Mouse (Mus musculus): ENCODE results near the gene Amigo2. TPM values are rescaled to one million over a fixed set of nuclear protein-coding genes. Genes with fewer than 3 reads are reported as not detected.
A peak's percentile ranks its signal among the peaks of the same experiment; 100 is the strongest.
"Not testable (repeated sequence)": the region's sequence is repeated elsewhere in the genome, so short reads cannot be mapped to it uniquely, and the experiment has no call there.

The Amigo2 gene
- polyA plus RNA-seq, 1 experiment from 2014 or later = 11.2 TPM

DNA sequence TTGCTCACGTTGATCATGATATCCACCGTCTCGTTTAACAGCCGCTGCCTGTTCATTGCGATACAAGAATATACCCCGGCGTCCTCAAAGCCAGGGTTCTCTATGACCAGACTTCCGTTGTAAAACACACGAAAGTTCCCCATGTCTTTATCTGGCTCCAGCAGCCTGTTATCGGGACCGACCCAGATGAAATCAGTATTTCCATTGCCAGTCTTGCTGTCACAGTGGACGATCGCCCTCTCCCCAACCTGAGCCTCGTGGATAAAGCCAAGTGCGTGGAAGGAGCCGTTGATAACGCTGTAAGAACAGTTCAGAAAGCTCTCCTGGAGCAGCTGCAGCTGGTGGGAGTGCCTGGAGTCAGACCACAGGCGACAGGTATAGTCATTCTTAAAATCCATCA lies 1.7 kb downstream of the Amigo2 start:
- Histone ChIP-seq H3K4me2 (0 out of 2 replicates have a peak overlapping the region, but pooled peaks have one; percentile 67), H3K36me3 (no peaks in the 10 kb centered on the region), H3K27ac (replicated peaks) (no peak overlapping the region), H3K9me3 (no peaks in the 10 kb centered on the region), H3K27me3 (0 out of 2 replicates have a peak, but pooled peaks cover 3% of the 10 kb centered on the region), H3K9ac (no peak overlapping the region), H3K4me3 (no peak overlapping the region), H3K4me1 (replicated peaks) (peaks cover 28% of the 10 kb centered on the region)
- 86% methylated on average over 18 of the region's 18 CpGs for WGBS
- ATAC-seq (ENCODE audit: low FRiP score, low read depth) = no peak

DNA sequence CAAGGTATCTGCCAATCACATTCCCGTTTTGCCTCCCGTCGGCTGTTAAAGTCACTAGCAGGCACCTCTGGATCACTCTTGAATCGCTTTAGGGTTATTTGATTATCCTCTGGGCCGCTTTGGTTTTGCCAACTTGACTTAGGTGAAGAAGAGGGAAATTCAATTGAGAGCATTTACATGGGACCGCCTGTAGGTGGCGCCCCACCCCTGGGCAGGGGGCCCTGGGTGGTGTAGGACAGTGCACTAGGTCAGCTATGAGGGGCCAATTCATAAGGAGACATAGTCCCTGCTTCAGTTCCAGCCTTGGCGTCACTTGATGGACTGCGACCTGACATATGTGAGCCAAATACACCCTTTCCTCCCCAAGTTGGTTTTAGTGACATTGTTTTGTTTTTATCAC lies 10.1 kb downstream of the Amigo2 start:
- no peak for ATAC-seq (ENCODE audit: low FRiP score, low read depth)
- 52% methylated on average over 9 of the region's 9 CpGs for WGBS
- Histone ChIP-seq H3K4me2 (no peak overlapping the region), H3K4me3 (no peak overlapping the region), H3K4me1 (replicated peaks) (no peaks in the 10 kb centered on the region), H3K9me3 (peaks cover 4% of the 10 kb centered on the region; the same call in 1 of the 2 replicates), H3K27ac (replicated peaks) (no peak overlapping the region), H3K27me3 (no peaks in the 10 kb centered on the region), H3K9ac (no peak overlapping the region), H3K36me3 (no peaks in the 10 kb centered on the region)

DNA sequence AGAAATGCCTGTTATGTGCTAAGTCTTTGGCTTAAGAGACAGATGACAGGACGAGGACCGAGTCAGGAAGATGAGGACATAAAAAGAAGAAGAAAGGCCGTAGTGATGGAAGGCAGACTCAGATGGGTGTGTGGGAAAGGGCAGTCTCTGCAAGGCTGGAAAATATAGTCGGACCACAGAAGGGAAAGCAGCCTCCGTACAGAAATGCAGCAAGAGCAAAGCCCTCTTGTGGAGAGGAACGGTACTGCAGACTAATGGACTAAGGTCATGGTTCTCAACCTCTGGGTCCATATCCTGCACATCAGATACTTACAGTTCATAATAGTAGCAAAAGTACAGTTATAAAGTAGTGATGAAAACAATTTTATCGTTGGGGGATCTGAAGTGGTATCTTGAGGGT lies 11.9 kb downstream of the Amigo2 start:
- WGBS = 30% methylated on average over 7 of the region's 7 CpGs
- Histone ChIP-seq H3K4me3 (no peak overlapping the region), H3K4me1 (replicated peaks) (no peaks in the 10 kb centered on the region), H3K27ac (replicated peaks) (no peak overlapping the region), H3K9ac (no peak overlapping the region), H3K4me2 (no peak overlapping the region), H3K9me3 (peaks cover 4% of the 10 kb centered on the region; the same call in 1 of the 2 replicates), H3K36me3 (no peaks in the 10 kb centered on the region), H3K27me3 (no peaks in the 10 kb centered on the region)
- no peak for ATAC-seq (ENCODE audit: low FRiP score, low read depth)

DNA sequence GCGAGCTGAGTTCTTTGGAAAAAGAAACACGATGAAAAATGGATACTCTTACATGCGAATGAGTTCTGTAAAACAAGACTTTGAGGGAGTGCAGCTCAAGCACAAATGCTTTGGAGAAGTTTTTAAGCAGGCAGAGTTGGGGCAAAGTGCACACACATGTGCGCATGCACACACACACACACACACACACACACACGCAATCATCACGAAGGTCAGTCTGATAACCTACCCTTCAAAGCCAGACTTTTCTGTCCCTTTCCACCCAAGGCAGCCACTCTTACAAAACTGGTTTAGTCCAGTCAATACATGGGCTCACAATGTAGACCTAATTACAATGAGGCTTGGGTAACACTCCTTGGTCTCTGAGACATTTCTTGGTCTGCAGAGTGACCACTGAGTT lies 13.0 kb downstream of the Amigo2 start:
- H3K27me3 ChIP-seq = no peaks in the 10 kb centered on the region
- H3K4me3 ChIP-seq = no peak overlapping the region
- no peak for ATAC-seq (ENCODE audit: low FRiP score, low read depth)
- peaks cover 4% of the 10 kb centered on the region; the same call in 1 of the 2 replicates for H3K9me3 ChIP-seq
- H3K4me2 ChIP-seq = no peak overlapping the region
- H3K4me1 ChIP-seq (replicated peaks) = no peaks in the 10 kb centered on the region
- H3K9ac ChIP-seq = no peak overlapping the region
- no peaks in the 10 kb centered on the region for H3K36me3 ChIP-seq
- H3K27ac ChIP-seq (replicated peaks) = no peak overlapping the region
- WGBS = 92% methylated on average over 6 of the region's 6 CpGs

DNA sequence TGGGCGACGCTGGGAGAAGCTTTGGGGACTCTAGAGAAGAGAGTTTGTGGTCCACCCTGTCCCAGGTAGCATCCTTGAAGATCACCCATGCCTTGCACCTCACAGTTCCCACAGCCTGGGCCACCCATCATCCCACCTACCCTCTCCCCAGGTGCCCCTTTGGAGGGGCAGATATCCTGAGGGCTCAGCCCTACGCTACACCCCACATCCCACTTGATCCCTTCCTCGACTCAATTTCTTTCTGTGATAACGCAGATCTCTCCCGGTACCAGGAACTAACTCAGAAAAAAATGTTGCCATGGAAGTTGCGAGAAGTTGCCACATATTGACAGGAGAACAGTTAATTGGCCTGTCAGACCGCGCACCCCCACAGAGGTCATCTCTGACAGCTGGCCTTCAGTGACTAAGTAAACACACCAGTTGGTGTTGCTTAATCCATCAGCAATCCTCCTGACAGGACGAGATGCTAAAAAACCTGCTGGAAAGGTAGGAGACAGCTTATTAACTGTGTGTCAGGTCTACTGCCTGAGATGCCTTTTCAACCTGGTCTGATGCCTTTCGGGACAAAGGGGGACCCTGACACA lies 17.5 kb downstream of the Amigo2 start:
- no peak for ATAC-seq (ENCODE audit: low FRiP score, low read depth)

DNA sequence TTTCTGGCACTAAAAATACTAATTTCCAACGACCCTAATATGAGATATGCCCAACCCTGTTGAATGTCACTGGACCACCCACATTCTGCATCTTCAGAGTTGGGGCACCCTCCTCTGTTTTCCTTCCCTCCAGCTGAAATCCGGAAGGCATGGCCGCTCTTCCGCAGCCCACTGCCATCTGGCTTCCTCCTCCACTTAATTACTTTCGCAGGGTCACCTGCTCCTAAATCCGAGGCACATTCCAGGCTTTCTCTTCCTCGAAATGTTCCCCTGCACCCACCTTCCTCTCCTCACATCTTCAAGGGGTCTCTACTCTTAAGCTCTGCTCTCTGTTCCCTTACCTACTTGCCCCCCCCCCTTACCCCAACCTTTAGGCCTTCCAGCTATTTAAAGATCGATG lies 23.1 kb downstream of the Amigo2 start:
- no peak for ATAC-seq (ENCODE audit: low FRiP score, low read depth)
- Histone ChIP-seq H3K4me1 (replicated peaks) (no peaks in the 10 kb centered on the region), H3K9ac (no peak overlapping the region), H3K27me3 (no peaks in the 10 kb centered on the region), H3K27ac (replicated peaks) (no peak overlapping the region), H3K9me3 (no peaks in the 10 kb centered on the region), H3K36me3 (no peaks in the 10 kb centered on the region), H3K4me2 (no peak overlapping the region), H3K4me3 (no peak overlapping the region)
- 74% methylated on average over 8 of the region's 8 CpGs for WGBS

More for the DNA sequence above, 17.5 kb downstream of the Amigo2 start:
- 86% methylated on average over 11 of the region's 11 CpGs for WGBS
- H3K36me3 ChIP-seq = no peaks in the 10 kb centered on the region
- H3K4me2 ChIP-seq = no peak overlapping the region
- H3K9me3 ChIP-seq = peaks cover 4% of the 10 kb centered on the region; the same call in 1 of the 2 replicates
- no peaks in the 10 kb centered on the region for H3K4me1 ChIP-seq (replicated peaks)
- H3K27ac ChIP-seq (replicated peaks) = no peak overlapping the region
- H3K27me3 ChIP-seq = no peaks in the 10 kb centered on the region
- H3K4me3 ChIP-seq = no peak overlapping the region
- no peak overlapping the region for H3K9ac ChIP-seq

DNA sequence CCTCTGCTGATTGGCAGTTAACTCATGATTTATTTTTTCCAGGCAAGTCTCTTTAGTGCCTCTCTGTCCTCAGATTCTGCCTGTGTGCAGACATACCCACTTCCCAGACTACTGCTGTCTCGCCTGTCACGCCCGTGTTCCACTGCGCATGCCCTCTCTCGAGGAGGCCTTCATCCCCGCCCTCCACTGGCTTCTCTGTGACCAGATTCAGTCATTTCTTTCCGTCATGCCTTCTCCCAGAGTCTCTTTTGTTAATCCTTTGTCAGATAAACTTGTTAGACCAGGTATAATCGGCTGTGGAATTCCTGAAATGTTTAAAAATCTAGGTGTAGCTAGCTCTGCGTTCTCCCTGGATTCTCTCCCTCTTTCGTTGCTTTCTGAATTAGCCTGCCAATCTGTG lies 23.7 kb downstream of the Amigo2 start:
- Histone ChIP-seq H3K9me3 (no peaks in the 10 kb centered on the region), H3K27ac (replicated peaks) (no peak overlapping the region), H3K9ac (no peak overlapping the region), H3K36me3 (no peaks in the 10 kb centered on the region), H3K4me3 (no peak overlapping the region), H3K4me1 (replicated peaks) (no peaks in the 10 kb centered on the region), H3K4me2 (no peak overlapping the region), H3K27me3 (no peaks in the 10 kb centered on the region)
- WGBS = 91% methylated on average over 10 of the region's 10 CpGs
- ATAC-seq (ENCODE audit: low FRiP score, low read depth) = no peak

DNA sequence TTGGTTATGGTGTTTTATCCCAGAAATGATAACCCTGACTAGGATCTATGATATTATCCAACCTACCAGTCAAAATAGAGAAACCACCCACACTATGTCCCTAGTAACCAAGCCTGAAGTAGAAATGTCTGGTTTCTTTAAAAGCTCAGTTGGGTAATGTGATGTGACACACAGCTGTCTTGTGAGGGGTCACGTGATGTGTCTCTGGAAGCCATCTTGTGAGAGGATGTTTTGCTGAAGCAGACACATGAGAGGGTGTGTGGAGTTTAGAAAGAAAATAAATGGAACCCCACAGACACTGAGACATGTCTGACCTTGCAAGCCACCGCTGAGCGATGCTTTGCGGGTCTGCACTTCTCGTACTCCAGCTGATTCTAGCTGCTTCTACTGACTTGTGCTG lies 30.2 kb downstream of the Amigo2 start:
- no peaks in the 10 kb centered on the region for H3K36me3 ChIP-seq
- H3K27me3 ChIP-seq = no peaks in the 10 kb centered on the region
- no peak for ATAC-seq (ENCODE audit: low FRiP score, low read depth)
- no peaks in the 10 kb centered on the region for H3K9me3 ChIP-seq
- no peak overlapping the region for H3K4me3 ChIP-seq
- no peak overlapping the region for H3K4me2 ChIP-seq
- 90% methylated on average over 5 of the region's 5 CpGs for WGBS
- H3K4me1 ChIP-seq (replicated peaks) = no peaks in the 10 kb centered on the region
- no peak overlapping the region for H3K9ac ChIP-seq
- H3K27ac ChIP-seq (replicated peaks) = no peak overlapping the region

DNA sequence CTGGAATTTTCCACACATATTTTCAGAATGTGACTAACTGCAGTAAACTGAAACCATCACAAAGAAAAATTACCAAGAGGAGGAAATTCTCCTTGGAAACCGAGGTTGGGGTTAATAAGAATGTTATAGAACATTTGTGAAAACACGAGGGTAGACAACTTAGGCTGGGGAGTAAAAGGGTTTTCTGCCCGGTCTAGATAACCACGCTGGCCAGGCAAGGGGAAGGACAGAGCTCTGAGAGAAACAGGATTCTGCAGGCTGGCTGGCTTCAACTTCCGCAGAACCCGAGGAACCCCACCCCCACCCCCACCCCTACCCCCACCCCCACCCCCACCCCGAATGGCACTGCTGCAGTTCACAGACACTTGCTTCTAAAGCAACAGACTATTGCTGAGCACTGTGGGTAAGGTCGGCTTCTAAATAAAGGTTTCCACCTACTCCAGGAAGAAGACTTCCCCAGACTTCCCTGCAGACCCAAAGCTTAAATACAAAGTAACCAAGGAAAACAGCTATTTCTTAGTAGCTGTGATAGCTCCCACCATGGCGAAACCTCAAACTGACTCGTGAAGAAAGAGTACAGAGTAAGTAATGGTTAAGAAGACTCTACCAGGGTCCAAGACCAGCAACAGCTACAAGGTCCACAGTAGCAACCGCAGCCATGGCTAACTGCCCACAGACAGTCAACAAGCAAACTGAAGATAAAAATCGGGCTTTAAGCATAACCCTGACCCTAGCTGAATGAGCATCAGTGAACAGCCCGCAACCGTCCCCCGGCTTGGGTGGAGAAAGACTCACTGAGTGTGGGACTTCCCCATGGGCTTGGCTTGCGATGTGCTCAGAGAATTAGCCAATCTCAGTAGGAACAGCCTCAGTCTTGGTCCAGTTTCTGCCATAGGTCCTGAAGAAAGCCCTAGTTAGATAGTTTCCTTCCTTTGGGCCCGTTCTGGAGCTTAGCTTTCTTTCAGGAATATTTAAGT lies 34.3 kb downstream of the Amigo2 start:
- Histone ChIP-seq H3K9ac (no peak overlapping the region), H3K9me3 (no peaks in the 10 kb centered on the region), H3K4me2 (no peak overlapping the region), H3K4me1 (replicated peaks) (no peaks in the 10 kb centered on the region), H3K27ac (replicated peaks) (no peak overlapping the region), H3K4me3 (no peak overlapping the region), H3K27me3 (no peaks in the 10 kb centered on the region), H3K36me3 (no peaks in the 10 kb centered on the region)
- 85% methylated on average over 17 of the region's 17 CpGs for WGBS
- no peak for ATAC-seq (ENCODE audit: low FRiP score, low read depth)

DNA sequence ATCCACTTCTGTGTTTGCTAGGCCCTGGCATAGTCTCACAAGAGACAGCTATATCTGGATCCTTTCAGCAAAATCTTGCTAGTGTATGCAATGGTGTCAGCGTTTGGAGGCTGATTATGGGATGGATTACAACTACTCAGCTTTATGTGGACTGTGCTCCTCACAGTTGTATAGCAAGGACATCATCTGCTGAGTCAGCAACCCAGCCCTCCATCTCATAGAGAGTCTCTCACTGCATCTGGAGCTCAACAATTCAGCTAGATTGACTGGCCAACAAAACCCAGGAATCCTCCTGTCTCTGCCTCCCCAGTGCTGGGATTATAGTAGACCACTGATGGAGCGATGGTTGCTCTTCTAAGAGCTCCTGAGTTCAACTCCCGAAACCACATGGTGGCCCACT lies 37.3 kb downstream of the Amigo2 start:
- 84% methylated on average over 3 of the region's 3 CpGs for WGBS
- H3K9me3 ChIP-seq; ATAC-seq (ENCODE audit: low FRiP score, low read depth): not testable (repeated sequence)

DNA sequence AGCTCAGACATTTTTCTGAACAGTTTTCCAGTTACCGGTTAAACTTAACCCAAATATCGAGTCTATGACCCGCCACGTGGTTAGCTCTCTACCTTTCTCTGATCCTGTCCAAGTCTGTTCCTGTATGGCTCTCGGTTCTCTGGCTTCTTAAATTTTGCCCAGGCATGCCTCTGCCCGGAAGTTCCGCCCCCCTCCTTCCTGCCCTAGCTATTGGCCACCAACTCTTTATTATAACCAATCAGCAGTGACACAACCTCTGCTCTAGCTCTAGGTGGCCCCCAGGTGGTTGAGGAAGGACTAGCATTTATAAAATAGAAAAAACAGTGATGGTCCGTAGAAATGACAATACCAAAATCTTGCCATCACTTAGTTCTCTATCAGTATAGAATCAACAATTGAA lies 40.6 kb downstream of the Amigo2 start:
- WGBS = 98% methylated on average over 8 of the region's 8 CpGs
- H3K4me3 ChIP-seq = no peak overlapping the region
- no peak for ATAC-seq (ENCODE audit: low FRiP score, low read depth)

More for the DNA sequence above, 37.3 kb downstream of the Amigo2 start:
- H3K4me2 ChIP-seq; H3K9ac ChIP-seq; H3K27ac ChIP-seq (replicated peaks); H3K4me1 ChIP-seq (replicated peaks); H3K36me3 ChIP-seq; H3K27me3 ChIP-seq; H3K4me3 ChIP-seq: not testable (repeated sequence)

DNA sequence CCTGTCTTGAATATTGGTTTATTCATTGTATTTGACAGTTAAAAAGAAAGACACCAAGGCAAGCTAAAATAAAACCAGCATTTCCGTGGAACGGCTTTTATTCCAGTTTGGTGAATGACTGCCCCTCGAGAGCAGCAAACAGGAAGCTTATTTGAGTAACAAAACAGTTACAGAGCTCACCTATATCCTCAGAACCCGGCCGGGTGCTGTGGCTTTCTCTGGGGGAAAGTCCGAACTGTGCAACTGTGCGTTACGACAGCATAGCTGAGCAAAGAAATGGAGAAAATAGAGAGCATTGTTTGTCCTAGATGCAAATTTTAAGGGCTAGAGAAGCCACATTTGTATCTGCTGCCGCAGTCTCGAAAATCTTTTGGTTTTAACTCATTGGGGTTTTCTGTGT lies 41.3 kb downstream of the Amigo2 start:
- 79% methylated on average over 10 of the region's 10 CpGs for WGBS
- Histone ChIP-seq H3K4me3 (no peak overlapping the region), H3K9me3 (no peaks in the 10 kb centered on the region), H3K4me1 (replicated peaks) (no peaks in the 10 kb centered on the region), H3K36me3 (no peaks in the 10 kb centered on the region), H3K4me2 (no peak overlapping the region), H3K27ac (replicated peaks) (no peak overlapping the region), H3K9ac (no peak overlapping the region), H3K27me3 (no peaks in the 10 kb centered on the region)
- no peak for ATAC-seq (ENCODE audit: low FRiP score, low read depth)

More for the DNA sequence above, 40.6 kb downstream of the Amigo2 start:
- no peaks in the 10 kb centered on the region for H3K9me3 ChIP-seq
- no peak overlapping the region for H3K9ac ChIP-seq
- H3K4me2 ChIP-seq = no peak overlapping the region
- no peaks in the 10 kb centered on the region for H3K27me3 ChIP-seq
- no peak overlapping the region for H3K27ac ChIP-seq (replicated peaks)
- no peaks in the 10 kb centered on the region for H3K4me1 ChIP-seq (replicated peaks)
- H3K36me3 ChIP-seq = no peaks in the 10 kb centered on the region
